In the genomic region with DNA sequence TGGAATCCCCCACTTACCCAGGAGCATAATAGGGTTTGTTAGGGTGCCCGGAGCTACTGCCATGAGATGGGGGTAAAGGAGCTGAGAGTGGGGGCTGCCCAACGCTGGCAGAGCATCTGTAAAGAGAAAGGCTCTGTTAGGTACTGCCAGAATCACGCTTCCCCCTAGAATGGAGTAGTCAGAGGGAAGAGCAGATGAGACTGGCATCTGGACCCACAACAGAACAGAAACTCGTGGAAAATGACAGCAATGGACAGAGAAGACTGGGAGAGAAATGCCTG, we compare ENCODE assay signal across 9 mouse cellular contexts. TPM values are rescaled to one million over a fixed set of nuclear protein-coding genes. Genes with fewer than 3 reads are reported as not detected.
DNase-seq lines count a peak whose midpoint lies in the region; ATAC-seq and TF ChIP-seq lines count a peak whose summit lies in the region.
"Had no signal": no experiment of that assay in that cellular context is flagged by ENCODE, and none has a peak within 500 bp of the region (broad histone marks: within the 10 kb centered on the region; RNA-seq: fewer than 3 reads in every experiment).

No protein-coding gene starts in this region.

- peaks cover 24% of the 10 kb centered on the region for H3K36me3 ChIP-seq in hindbrain, embryonic 11.5 days (ENCODE audit: control insufficient read depth, insufficient read depth, low read length)
- peaks cover 57% of the 10 kb centered on the region for H3K36me3 ChIP-seq in hindbrain, embryonic 12.5 days
- peaks cover 59% of the 10 kb centered on the region for H3K36me3 ChIP-seq in embryonic facial prominence, embryonic 12.5 days
- peaks cover 59% of the 10 kb centered on the region for H3K36me3 ChIP-seq in forebrain, postnatal 0 days (ENCODE audit: insufficient read depth)
- H3K36me3 ChIP-seq in midbrain, embryonic 11.5 days (ENCODE audit: control insufficient read depth, insufficient read depth, low read length), result peaks cover 34% of the 10 kb centered on the region

- H3K27me3 ChIP-seq in hindbrain, embryonic 11.5 days (ENCODE audit: control insufficient read depth, insufficient read depth, low read length), result no peaks in the 10 kb centered on the region
- no peaks in the 10 kb centered on the region for H3K27me3 ChIP-seq in hindbrain, embryonic 12.5 days
- H3K27me3 ChIP-seq in embryonic facial prominence, embryonic 12.5 days, result no peaks in the 10 kb centered on the region
- H3K27me3 ChIP-seq in forebrain, postnatal 0 days (ENCODE audit: insufficient read depth, low read length), result no peaks in the 10 kb centered on the region
- H3K27me3 ChIP-seq in midbrain, embryonic 11.5 days (ENCODE audit: control insufficient read depth, insufficient read depth, low read length), result no peaks in the 10 kb centered on the region
- H3K27me3 ChIP-seq: Patski had no signal

- no peak overlapping the region for H3K9ac ChIP-seq in hindbrain, embryonic 11.5 days (ENCODE audit: low read depth, low read length)
- no peak overlapping the region for H3K9ac ChIP-seq in hindbrain, embryonic 12.5 days
- H3K9ac ChIP-seq in embryonic facial prominence, embryonic 12.5 days, result no peak overlapping the region; the same call in 1 of the 2 replicates
- H3K9ac ChIP-seq in forebrain, postnatal 0 days, result 0 out of 2 replicates have a peak overlapping the region, but pooled peaks have one; percentile 85
- 0 out of 2 replicates have a peak overlapping the region, but pooled peaks have one; percentile 33 for H3K9ac ChIP-seq in midbrain, embryonic 11.5 days (ENCODE audit: low read length)

- no peak for ATAC-seq in hindbrain, embryonic 11.5 days (ENCODE audit: low FRiP score)
- no peak for ATAC-seq in hindbrain, embryonic 12.5 days (ENCODE audit: low FRiP score)
- ATAC-seq in embryonic facial prominence, embryonic 12.5 days (ENCODE audit: insufficient number of reproducible peaks, insufficient read depth, low FRiP score, low TSS enrichment), result no peak
- ATAC-seq in forebrain, postnatal 0 days, result no peak
- ATAC-seq in midbrain, embryonic 11.5 days (ENCODE audit: low FRiP score), result no peak

- H3K9me3 ChIP-seq in hindbrain, embryonic 11.5 days (ENCODE audit: control insufficient read depth, low read length), result no peaks in the 10 kb centered on the region
- no peaks in the 10 kb centered on the region for H3K9me3 ChIP-seq in hindbrain, embryonic 12.5 days (replicated peaks)
- H3K9me3 ChIP-seq in embryonic facial prominence, embryonic 12.5 days, result no peaks in the 10 kb centered on the region
- no peaks in the 10 kb centered on the region for H3K9me3 ChIP-seq in forebrain, postnatal 0 days (ENCODE audit: low read length)
- no peaks in the 10 kb centered on the region for H3K9me3 ChIP-seq in midbrain, embryonic 11.5 days (ENCODE audit: control insufficient read depth, low read length)

- peaks cover 15% of the 10 kb centered on the region; the same call in 1 of the 2 replicates for H3K4me1 ChIP-seq in hindbrain, embryonic 11.5 days (replicated peaks; ENCODE audit: control insufficient read depth, insufficient read depth, low read length)
- peaks cover 32% of the 10 kb centered on the region for H3K4me1 ChIP-seq in hindbrain, embryonic 12.5 days
- H3K4me1 ChIP-seq in embryonic facial prominence, embryonic 12.5 days, result peaks cover 25% of the 10 kb centered on the region
- peaks cover 10% of the 10 kb centered on the region for H3K4me1 ChIP-seq in forebrain, postnatal 0 days (ENCODE audit: insufficient read depth)
- H3K4me1 ChIP-seq in midbrain, embryonic 11.5 days (ENCODE audit: control insufficient read depth, insufficient read depth, low read length), result peaks cover 21% of the 10 kb centered on the region

- DNase-seq in hindbrain, embryonic 11.5 days (ENCODE audit: low spot score), result no peak
- DNase-seq in forebrain, postnatal 0 days, result no peak
- no peak for DNase-seq in midbrain, embryonic 11.5 days (ENCODE audit: low spot score, missing footprints)
- DNase-seq in urinary bladder, postnatal 25 days (ENCODE audit: low spot score), result no peak
- no peak for DNase-seq in Muller cell, postnatal 12 days (ENCODE audit: inconsistent ontology term)
- DNase-seq in lung, postnatal 36 days, result no peak

- peak overlapping the region; percentile 99; the same call in 1 of the 2 replicates for H3K4me2 ChIP-seq in hindbrain, embryonic 11.5 days (replicated peaks; ENCODE audit: low read depth, low read length)
- no peak overlapping the region for H3K4me2 ChIP-seq in hindbrain, embryonic 12.5 days (replicated peaks)
- 0 out of 2 replicates have a peak overlapping the region, but pooled peaks have one; percentile 98 for H3K4me2 ChIP-seq in embryonic facial prominence, embryonic 12.5 days (replicated peaks)
- H3K4me2 ChIP-seq in forebrain, postnatal 0 days (ENCODE audit: low read depth), result no peak overlapping the region
- H3K4me2 ChIP-seq in midbrain, embryonic 11.5 days, result no peak overlapping the region

- no peak for TF ChIP-seq CTCF in forebrain, postnatal 0 days (IDR thresholded peaks at IDR 0.05; ENCODE audit: low read depth)

- H3K27ac ChIP-seq in hindbrain, embryonic 11.5 days (ENCODE audit: low read depth, low read length), result no peak overlapping the region
- H3K27ac ChIP-seq in hindbrain, embryonic 12.5 days, result no peak overlapping the region
- H3K27ac ChIP-seq in embryonic facial prominence, embryonic 12.5 days, result no peak overlapping the region
- no peak overlapping the region for H3K27ac ChIP-seq in forebrain, postnatal 0 days (ENCODE audit: low read depth, low read length)
- no peak overlapping the region for H3K27ac ChIP-seq in midbrain, embryonic 11.5 days (ENCODE audit: low read depth, low read length)

- WGBS in hindbrain, embryonic 11.5 days, result 87% methylated on average over 4 of the region's 4 CpGs
- WGBS in hindbrain, embryonic 12.5 days, result 87% methylated on average over 4 of the region's 4 CpGs
- 84% methylated on average over 4 of the region's 4 CpGs for WGBS in embryonic facial prominence, embryonic 12.5 days
- WGBS in forebrain, postnatal 0 days, result 84% methylated on average over 4 of the region's 4 CpGs
- 89% methylated on average over 4 of the region's 4 CpGs for WGBS in midbrain, embryonic 11.5 days

- H3K4me3 ChIP-seq in hindbrain, embryonic 11.5 days (ENCODE audit: low read depth, low read length), result peak overlapping the region; percentile 88; the same call in 1 of the 2 replicates
- no peak overlapping the region for H3K4me3 ChIP-seq in hindbrain, embryonic 12.5 days
- H3K4me3 ChIP-seq in embryonic facial prominence, embryonic 12.5 days, result no peak overlapping the region
- no peak overlapping the region for H3K4me3 ChIP-seq in forebrain, postnatal 0 days (ENCODE audit: low read depth, low read length)
- no peak overlapping the region for H3K4me3 ChIP-seq in midbrain, embryonic 11.5 days (ENCODE audit: low read depth, low read length)

RNA-seq across cellular contexts. Expression of a gene that starts 5.8 kb away (rescaled TPM):
- polyA plus RNA-seq in hindbrain, embryonic 11.5 days (2014; fragmentation: Nextera tagmentation; extraction: Ambion mirVana), result 33.7 and 40.9 TPM in 2 replicates
- 51.4 and 51.6 TPM in 2 replicates for polyA plus RNA-seq in hindbrain, embryonic 12.5 days (2016; fragmentation: Nextera tagmentation; extraction: Ambion mirVana)
- 42.3 and 43.4 TPM in 2 replicates for polyA plus RNA-seq in embryonic facial prominence, embryonic 12.5 days (2016; fragmentation: Nextera tagmentation; extraction: Ambion mirVana)
- 10.2 and 15.0 TPM in 2 replicates for total RNA-seq in forebrain, postnatal 0 days (2014; rRNA removed)
- polyA plus RNA-seq in forebrain, postnatal 0 days (2015; fragmentation: Nextera tagmentation; extraction: Ambion mirVana), result 18.1 and 30.2 TPM in 2 replicates
- polyA plus RNA-seq in midbrain, embryonic 11.5 days (2014; fragmentation: Nextera tagmentation; extraction: Ambion mirVana), result 30.2 and 31.7 TPM in 2 replicates

RNA-seq across cellular contexts. Expression of a gene that starts 9.6 kb away (rescaled TPM):
- polyA plus RNA-seq in hindbrain, embryonic 11.5 days (2014; fragmentation: Nextera tagmentation; extraction: Ambion mirVana), result 15.7 and 17.1 TPM in 2 replicates
- 13.2 and 14.8 TPM in 2 replicates for polyA plus RNA-seq in hindbrain, embryonic 12.5 days (2016; fragmentation: Nextera tagmentation; extraction: Ambion mirVana)
- polyA plus RNA-seq in embryonic facial prominence, embryonic 12.5 days (2016; fragmentation: Nextera tagmentation; extraction: Ambion mirVana), result 18.1 and 21.3 TPM in 2 replicates
- total RNA-seq in forebrain, postnatal 0 days (2014; rRNA removed), result 2.0 and 2.4 TPM in 2 replicates
- polyA plus RNA-seq in forebrain, postnatal 0 days (2015; fragmentation: Nextera tagmentation; extraction: Ambion mirVana), result 6.8 and 7.7 TPM in 2 replicates
- polyA plus RNA-seq in midbrain, embryonic 11.5 days (2014; fragmentation: Nextera tagmentation; extraction: Ambion mirVana), result 11.9 and 13.1 TPM in 2 replicates

RNA-seq across cellular contexts. Expression of a gene that starts 12.2 kb away (rescaled TPM):
- 32.7 and 45.2 TPM in 2 replicates for polyA plus RNA-seq in hindbrain, embryonic 11.5 days (2014; fragmentation: Nextera tagmentation; extraction: Ambion mirVana)
- polyA plus RNA-seq in hindbrain, embryonic 12.5 days (2016; fragmentation: Nextera tagmentation; extraction: Ambion mirVana), result 48.0 and 50.5 TPM in 2 replicates
- polyA plus RNA-seq in embryonic facial prominence, embryonic 12.5 days (2016; fragmentation: Nextera tagmentation; extraction: Ambion mirVana), result 44.6 and 50.0 TPM in 2 replicates
- total RNA-seq in forebrain, postnatal 0 days (2014; rRNA removed), result 21.1 and 28.9 TPM in 2 replicates
- 17.0 and 24.2 TPM in 2 replicates for polyA plus RNA-seq in forebrain, postnatal 0 days (2015; fragmentation: Nextera tagmentation; extraction: Ambion mirVana)
- polyA plus RNA-seq in midbrain, embryonic 11.5 days (2014; fragmentation: Nextera tagmentation; extraction: Ambion mirVana), result 44.6 and 50.5 TPM in 2 replicates

RNA-seq across cellular contexts. Expression of a gene that starts 12.4 kb away (rescaled TPM):
- 120 and 124 TPM in 2 replicates for polyA plus RNA-seq in hindbrain, embryonic 11.5 days (2014; fragmentation: Nextera tagmentation; extraction: Ambion mirVana)
- 94.0 and 103 TPM in 2 replicates for polyA plus RNA-seq in hindbrain, embryonic 12.5 days (2016; fragmentation: Nextera tagmentation; extraction: Ambion mirVana)
- polyA plus RNA-seq in embryonic facial prominence, embryonic 12.5 days (2016; fragmentation: Nextera tagmentation; extraction: Ambion mirVana), result 126 and 129 TPM in 2 replicates
- total RNA-seq in forebrain, postnatal 0 days (2014; rRNA removed), result 47.7 and 59.2 TPM in 2 replicates
- 125 and 141 TPM in 2 replicates for polyA plus RNA-seq in forebrain, postnatal 0 days (2015; fragmentation: Nextera tagmentation; extraction: Ambion mirVana)
- 120 and 130 TPM in 2 replicates for polyA plus RNA-seq in midbrain, embryonic 11.5 days (2014; fragmentation: Nextera tagmentation; extraction: Ambion mirVana)

RNA-seq across cellular contexts. Expression of a gene that starts 38.5 kb away (rescaled TPM):
- polyA plus RNA-seq in hindbrain, embryonic 11.5 days (2014; fragmentation: Nextera tagmentation; extraction: Ambion mirVana), result 44.3 and 57.1 TPM in 2 replicates
- polyA plus RNA-seq in hindbrain, embryonic 12.5 days (2016; fragmentation: Nextera tagmentation; extraction: Ambion mirVana), result 93.4 and 97.6 TPM in 2 replicates
- 130 and 135 TPM in 2 replicates for polyA plus RNA-seq in embryonic facial prominence, embryonic 12.5 days (2016; fragmentation: Nextera tagmentation; extraction: Ambion mirVana)
- 356 and 381 TPM in 2 replicates for total RNA-seq in forebrain, postnatal 0 days (2014; rRNA removed)
- polyA plus RNA-seq in forebrain, postnatal 0 days (2015; fragmentation: Nextera tagmentation; extraction: Ambion mirVana), result 55.3 and 74.7 TPM in 2 replicates
- polyA plus RNA-seq in midbrain, embryonic 11.5 days (2014; fragmentation: Nextera tagmentation; extraction: Ambion mirVana), result 38.2 and 39.4 TPM in 2 replicates

Comparison
In these comparisons a context has a peak if more than half of its experiments do, and no peak if none do; other contexts are left out.
1. H3K4me2 ChIP-seq: peak in hindbrain, embryonic 11.5 days (single experiment) and embryonic facial prominence, embryonic 12.5 days (single experiment); none in hindbrain, embryonic 12.5 days (single experiment), forebrain, postnatal 0 days (single experiment) and midbrain, embryonic 11.5 days (single experiment).
2. H3K9ac ChIP-seq: peak in forebrain, postnatal 0 days (single experiment) and midbrain, embryonic 11.5 days (single experiment); none in hindbrain, embryonic 11.5 days (single experiment), hindbrain, embryonic 12.5 days (single experiment) and embryonic facial prominence, embryonic 12.5 days (single experiment).